Mouse (Mus musculus): ENCODE results near the gene Tbc1d4.

GRCm38 (mm10) chr14:101469475-101470093, 139.4 kb downstream of the Tbc1d4 start:
- TF ChIP-seq CTCF (IDR thresholded peaks at IDR 0.05; ENCODE audit: control insufficient read depth, insufficient read depth, insufficient read length) = no peak
- no peak for TF ChIP-seq CEBPB (IDR thresholded peaks at IDR 0.05; ENCODE audit: low read depth)
- no peak for TF ChIP-seq MAX (IDR thresholded peaks at IDR 0.05)
- no peak for TF ChIP-seq USF1 (IDR thresholded peaks at IDR 0.05; ENCODE audit: low read depth)
- TF ChIP-seq MYOG (IDR thresholded peaks at IDR 0.05; ENCODE audit: control insufficient read depth, extremely low read depth, insufficient read length) = no peak

Measured in C2C12 (cell line).